Mouse (Mus musculus): ENCODE data around the gene Lsm3. TPM values are rescaled to one million over a fixed set of nuclear protein-coding genes. Genes with fewer than 3 reads are reported as not detected.

Gene Lsm3
- polyA plus RNA-seq, 1 experiment from 2014 or later: 185 TPM

GRCm38 (mm10) chr6:91491004-91491403, 24.7 kb upstream of the Lsm3 start:
- WGBS: 66% methylated on average over 6 of the region's 6 CpGs
- no peak overlapping the region for H3K4me3 ChIP-seq (ENCODE audit: control insufficient read depth in 1 of 2, insufficient read depth in 1 of 2, low read depth in 1 of 2, low read length in 2 of 2)
- H3K9ac ChIP-seq (ENCODE audit: low read length): no peak overlapping the region
- H3K4me2 ChIP-seq (ENCODE audit: low read length): no peak overlapping the region
- H3K27me3 ChIP-seq (ENCODE audit: control insufficient read depth, insufficient read depth, low read length): no peaks in the 10 kb centered on the region
- H3K4me1 ChIP-seq (ENCODE audit: control insufficient read depth in 2 of 2, insufficient read depth in 2 of 2, low read length in 2 of 2): peaks cover 3 to 7% of the 10 kb centered on the region in 2 experiments; a peak in 1 of 4 replicates
- no peak overlapping the region for H3K27ac ChIP-seq (replicated peaks in 1 of 2; ENCODE audit: control insufficient read depth in 1 of 2, insufficient read depth in 1 of 2, low read depth in 2 of 2, low read length in 2 of 2)
- H3K36me3 ChIP-seq (ENCODE audit: control insufficient read depth, insufficient read depth, low read length): peaks cover 82% of the 10 kb centered on the region
- H3K9me3 ChIP-seq (ENCODE audit: control insufficient read depth, low read length): no peaks in the 10 kb centered on the region
- no peak for ATAC-seq (ENCODE audit: insufficient number of reproducible peaks, insufficient read depth, low FRiP score, low read depth)

GRCm38 (mm10) chr6:91493053-91493452, 22.7 kb upstream of the Lsm3 start:
- H3K27me3 ChIP-seq (ENCODE audit: control insufficient read depth, insufficient read depth, low read length): no peaks in the 10 kb centered on the region
- no peak overlapping the region for H3K27ac ChIP-seq (replicated peaks in 1 of 2; ENCODE audit: control insufficient read depth in 1 of 2, insufficient read depth in 1 of 2, low read depth in 2 of 2, low read length in 2 of 2)
- H3K4me3 ChIP-seq (ENCODE audit: control insufficient read depth in 1 of 2, insufficient read depth in 1 of 2, low read depth in 1 of 2, low read length in 2 of 2): no peak overlapping the region
- no peaks in the 10 kb centered on the region for H3K9me3 ChIP-seq (ENCODE audit: control insufficient read depth, low read length)
- H3K4me1 ChIP-seq (ENCODE audit: control insufficient read depth in 2 of 2, insufficient read depth in 2 of 2, low read length in 2 of 2): peaks cover 3 to 7% of the 10 kb centered on the region in 2 experiments; a peak in 1 of 4 replicates
- no peak overlapping the region for H3K9ac ChIP-seq (ENCODE audit: low read length)
- no peak for ATAC-seq (ENCODE audit: insufficient number of reproducible peaks, insufficient read depth, low FRiP score, low read depth)
- WGBS: 82% methylated on average over 10 of the region's 10 CpGs
- peaks cover 82% of the 10 kb centered on the region for H3K36me3 ChIP-seq (ENCODE audit: control insufficient read depth, insufficient read depth, low read length)
- H3K4me2 ChIP-seq (ENCODE audit: low read length): no peak overlapping the region

- H3K9me3 ChIP-seq (ENCODE audit: control insufficient read depth, low read length): no peaks in the 10 kb centered on the region
- no peak overlapping the region for H3K27ac ChIP-seq (replicated peaks in 1 of 2; ENCODE audit: control insufficient read depth in 1 of 2, insufficient read depth in 1 of 2, low read depth in 2 of 2, low read length in 2 of 2)
- no peak overlapping the region for H3K4me2 ChIP-seq (ENCODE audit: low read length)
- H3K36me3 ChIP-seq (ENCODE audit: control insufficient read depth, insufficient read depth, low read length): peaks cover 91% of the 10 kb centered on the region
- 76% methylated on average over 8 of the region's 8 CpGs for WGBS
- no peak for ATAC-seq (ENCODE audit: insufficient number of reproducible peaks, insufficient read depth, low FRiP score, low read depth)
- H3K4me1 ChIP-seq (ENCODE audit: control insufficient read depth in 2 of 2, insufficient read depth in 2 of 2, low read length in 2 of 2): no peaks in the 10 kb centered on the region
- no peak overlapping the region for H3K9ac ChIP-seq (ENCODE audit: low read length)
- no peaks in the 10 kb centered on the region for H3K27me3 ChIP-seq (ENCODE audit: control insufficient read depth, insufficient read depth, low read length)
- H3K4me3 ChIP-seq (ENCODE audit: control insufficient read depth in 1 of 2, insufficient read depth in 1 of 2, low read depth in 1 of 2, low read length in 2 of 2): no peak overlapping the region
Measured at GRCm38 (mm10) chr6:91494526-91494925, 21.2 kb upstream of the Lsm3 start.

- H3K4me3 ChIP-seq (ENCODE audit: control insufficient read depth in 1 of 2, insufficient read depth in 1 of 2, low read depth in 1 of 2, low read length in 2 of 2): no peak overlapping the region
- peaks cover 2% of the 10 kb centered on the region; the same call in 1 of the 2 replicates for H3K9me3 ChIP-seq (ENCODE audit: control insufficient read depth, low read length)
- peaks cover 99% of the 10 kb centered on the region for H3K36me3 ChIP-seq (ENCODE audit: control insufficient read depth, insufficient read depth, low read length)
- ATAC-seq (ENCODE audit: insufficient number of reproducible peaks, insufficient read depth, low FRiP score, low read depth): no peak
- H3K27ac ChIP-seq (replicated peaks in 1 of 2; ENCODE audit: control insufficient read depth in 1 of 2, insufficient read depth in 1 of 2, low read depth in 2 of 2, low read length in 2 of 2): no peak overlapping the region
- no peak overlapping the region for H3K4me2 ChIP-seq (ENCODE audit: low read length)
- H3K9ac ChIP-seq (ENCODE audit: low read length): no peak overlapping the region
- no peaks in the 10 kb centered on the region for H3K27me3 ChIP-seq (ENCODE audit: control insufficient read depth, insufficient read depth, low read length)
- no peaks in the 10 kb centered on the region for H3K4me1 ChIP-seq (ENCODE audit: control insufficient read depth in 2 of 2, insufficient read depth in 2 of 2, low read length in 2 of 2)
- 71% methylated on average over 1 of the region's 1 CpGs for WGBS
Measured at GRCm38 (mm10) chr6:91503302-91503701, 12.4 kb upstream of the Lsm3 start.

- Histone ChIP-seq H3K27ac (replicated peaks in 1 of 2; ENCODE audit: control insufficient read depth in 1 of 2, insufficient read depth in 1 of 2, low read depth in 2 of 2, low read length in 2 of 2) (no peak overlapping the region), H3K9me3 (ENCODE audit: control insufficient read depth, low read length) (peaks cover 2% of the 10 kb centered on the region; the same call in 1 of the 2 replicates), H3K4me2 (ENCODE audit: low read length) (no peak overlapping the region), H3K36me3 (ENCODE audit: control insufficient read depth, insufficient read depth, low read length) (peaks cover 81% of the 10 kb centered on the region), H3K9ac (ENCODE audit: low read length) (no peak overlapping the region), H3K27me3 (ENCODE audit: control insufficient read depth, insufficient read depth, low read length) (no peaks in the 10 kb centered on the region), H3K4me1 (ENCODE audit: control insufficient read depth in 2 of 2, insufficient read depth in 2 of 2, low read length in 2 of 2) (no peaks in the 10 kb centered on the region), H3K4me3 (ENCODE audit: control insufficient read depth in 1 of 2, insufficient read depth in 1 of 2, low read depth in 1 of 2, low read length in 2 of 2) (no peak overlapping the region)
- no peak for ATAC-seq (ENCODE audit: insufficient number of reproducible peaks, insufficient read depth, low FRiP score, low read depth)
- 92% methylated on average over 5 of the region's 5 CpGs for WGBS
Measured at GRCm38 (mm10) chr6:91506036-91506435, 9.7 kb upstream of the Lsm3 start.

- H3K4me2 ChIP-seq (ENCODE audit: low read length): no peak overlapping the region
- WGBS: 81% methylated on average over 3 of the region's 3 CpGs
- H3K9me3 ChIP-seq (ENCODE audit: control insufficient read depth, low read length): peaks cover 2% of the 10 kb centered on the region; the same call in 1 of the 2 replicates
- no peak overlapping the region for H3K9ac ChIP-seq (ENCODE audit: low read length)
- no peaks in the 10 kb centered on the region for H3K27me3 ChIP-seq (ENCODE audit: control insufficient read depth, insufficient read depth, low read length)
- no peak for ATAC-seq (ENCODE audit: insufficient number of reproducible peaks, insufficient read depth, low FRiP score, low read depth)
- H3K4me3 ChIP-seq (ENCODE audit: control insufficient read depth in 1 of 2, insufficient read depth in 1 of 2, low read depth in 1 of 2, low read length in 2 of 2): no peak overlapping the region
- H3K4me1 ChIP-seq (ENCODE audit: control insufficient read depth in 2 of 2, insufficient read depth in 2 of 2, low read length in 2 of 2): no peaks in the 10 kb centered on the region
- peaks cover 62% of the 10 kb centered on the region for H3K36me3 ChIP-seq (ENCODE audit: control insufficient read depth, insufficient read depth, low read length)
- no peak overlapping the region for H3K27ac ChIP-seq (replicated peaks in 1 of 2; ENCODE audit: control insufficient read depth in 1 of 2, insufficient read depth in 1 of 2, low read depth in 2 of 2, low read length in 2 of 2)
Measured at GRCm38 (mm10) chr6:91508041-91508440, 7.7 kb upstream of the Lsm3 start.

GRCm38 (mm10) chr6:91509326-91509725, 6.4 kb upstream of the Lsm3 start:
- Histone ChIP-seq H3K4me1 (ENCODE audit: control insufficient read depth in 2 of 2, insufficient read depth in 2 of 2, low read length in 2 of 2) (0 out of 4 replicates have a peak, but pooled peaks cover 0 to 1% of the 10 kb centered on the region in 2 experiments), H3K27me3 (ENCODE audit: control insufficient read depth, insufficient read depth, low read length) (no peaks in the 10 kb centered on the region), H3K4me2 (ENCODE audit: low read length) (no peak overlapping the region), H3K27ac (replicated peaks in 1 of 2; ENCODE audit: control insufficient read depth in 1 of 2, insufficient read depth in 1 of 2, low read depth in 2 of 2, low read length in 2 of 2) (no peak overlapping the region), H3K36me3 (ENCODE audit: control insufficient read depth, insufficient read depth, low read length) (peaks cover 49% of the 10 kb centered on the region), H3K9me3 (ENCODE audit: control insufficient read depth, low read length) (no peaks in the 10 kb centered on the region), H3K9ac (ENCODE audit: low read length) (no peak overlapping the region), H3K4me3 (ENCODE audit: control insufficient read depth in 1 of 2, insufficient read depth in 1 of 2, low read depth in 1 of 2, low read length in 2 of 2) (no peak overlapping the region)
- ATAC-seq (ENCODE audit: insufficient number of reproducible peaks, insufficient read depth, low FRiP score, low read depth): no peak
- 40% methylated on average over 7 of the region's 7 CpGs for WGBS

- H3K9me3 ChIP-seq (ENCODE audit: control insufficient read depth, low read length): no peaks in the 10 kb centered on the region
- H3K4me3 ChIP-seq (ENCODE audit: control insufficient read depth in 1 of 2, insufficient read depth in 1 of 2, low read depth in 1 of 2, low read length in 2 of 2): no peak overlapping the region
- no peak overlapping the region for H3K27ac ChIP-seq (replicated peaks in 1 of 2; ENCODE audit: control insufficient read depth in 1 of 2, insufficient read depth in 1 of 2, low read depth in 2 of 2, low read length in 2 of 2)
- H3K36me3 ChIP-seq (ENCODE audit: control insufficient read depth, insufficient read depth, low read length): peaks cover 40% of the 10 kb centered on the region
- no peaks in the 10 kb centered on the region for H3K27me3 ChIP-seq (ENCODE audit: control insufficient read depth, insufficient read depth, low read length)
- 78% methylated on average over 10 of the region's 10 CpGs for WGBS
- H3K4me1 ChIP-seq (ENCODE audit: control insufficient read depth in 2 of 2, insufficient read depth in 2 of 2, low read length in 2 of 2): peaks cover 0 to 10% of the 10 kb centered on the region in 2 experiments; a peak in 1 of 4 replicates
- no peak overlapping the region for H3K9ac ChIP-seq (ENCODE audit: low read length)
- ATAC-seq (ENCODE audit: insufficient number of reproducible peaks, insufficient read depth, low FRiP score, low read depth): no peak
- H3K4me2 ChIP-seq (ENCODE audit: low read length): no peak overlapping the region
Measured at GRCm38 (mm10) chr6:91510211-91510610, 5.5 kb upstream of the Lsm3 start.

Measured in heart, embryonic 14.5 days (tissue).